Comparison of ENCODE assay signal across 11 mouse cellular contexts in the genomic region with DNA sequence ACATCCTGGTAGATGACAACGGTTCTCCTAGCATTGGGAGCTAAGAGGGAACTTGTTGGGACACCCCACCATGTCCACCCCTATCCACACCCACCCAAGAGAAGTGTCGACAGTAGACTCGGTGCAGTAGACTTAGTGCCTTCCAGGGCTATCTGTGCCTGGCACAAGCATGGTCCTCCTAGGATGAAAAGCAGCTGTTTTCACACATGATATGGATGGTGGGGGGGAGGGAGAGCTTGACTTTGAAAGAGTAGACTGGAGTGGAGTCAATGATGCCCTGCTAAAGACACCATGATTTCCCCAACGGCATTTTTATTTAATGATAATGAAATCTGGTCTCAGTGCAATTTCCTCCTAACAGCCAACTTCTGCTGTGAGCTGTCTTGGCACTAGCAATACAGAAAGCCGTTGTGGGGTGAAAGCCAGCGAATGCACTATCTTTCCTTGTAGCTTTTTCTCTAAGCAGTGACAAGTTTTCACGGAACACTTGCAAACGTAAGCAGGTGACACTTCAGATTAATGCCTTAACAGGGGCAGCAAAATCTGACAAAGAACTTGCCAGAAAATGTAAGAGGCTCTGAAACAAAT.
DNase-seq lines count a peak whose midpoint lies in the region; ATAC-seq and TF ChIP-seq lines count a peak whose summit lies in the region.
"Had no signal": no experiment of that assay in that cellular context is flagged by ENCODE, and none has a peak within 500 bp of the region (broad histone marks: within the 10 kb centered on the region; RNA-seq: fewer than 3 reads in every experiment).

No protein-coding gene starts in this region.

- no peak for DNase-seq in heart, adult 11 months
- DNase-seq in midbrain, embryonic 11.5 days (ENCODE audit: low spot score, missing footprints): no peak
- peak; percentile 68 for DNase-seq in midbrain, postnatal 0 days (ENCODE audit: low spot score)
- no peak for DNase-seq in spleen, adult 18-20 months
- DNase-seq in kidney, adult 9 months: no peak
- DNase-seq: liver, embryonic 13.5 days; thymus, adult 18-20 months had no signal

- 25% methylated on average over 8 of the region's 8 CpGs for WGBS in heart, embryonic 13.5 days
- 79% methylated on average over 8 of the region's 8 CpGs for WGBS in midbrain, embryonic 16.5 days
- WGBS in midbrain, embryonic 11.5 days: 89% methylated on average over 8 of the region's 8 CpGs
- WGBS in heart, embryonic 14.5 days: 26% methylated on average over 8 of the region's 8 CpGs
- 65% methylated on average over 8 of the region's 8 CpGs for WGBS in midbrain, postnatal 0 days

- no peaks in the 10 kb centered on the region for H3K27me3 ChIP-seq in heart, embryonic 13.5 days (replicated peaks)
- no peaks in the 10 kb centered on the region for H3K27me3 ChIP-seq in midbrain, embryonic 16.5 days (ENCODE audit: control insufficient read depth, insufficient read depth, low read depth, low read length)
- no peaks in the 10 kb centered on the region for H3K27me3 ChIP-seq in midbrain, embryonic 11.5 days (ENCODE audit: control insufficient read depth, insufficient read depth, low read length)
- no peaks in the 10 kb centered on the region for H3K27me3 ChIP-seq in heart, embryonic 14.5 days (ENCODE audit: control insufficient read depth, insufficient read depth, low read length)
- H3K27me3 ChIP-seq in midbrain, postnatal 0 days (ENCODE audit: insufficient read depth, low read length): no peaks in the 10 kb centered on the region
- H3K27me3 ChIP-seq: embryonic facial prominence, embryonic 12.5 days; liver, embryonic 13.5 days had no signal

- peaks cover 45% of the 10 kb centered on the region for H3K4me1 ChIP-seq in heart, embryonic 13.5 days
- H3K4me1 ChIP-seq in midbrain, embryonic 16.5 days (ENCODE audit: control insufficient read depth, insufficient read depth, low read length): peaks cover 7% of the 10 kb centered on the region; the same call in 1 of the 2 replicates
- no peaks in the 10 kb centered on the region for H3K4me1 ChIP-seq in midbrain, embryonic 11.5 days (ENCODE audit: control insufficient read depth, insufficient read depth, low read length)
- peaks cover 17 to 22% of the 10 kb centered on the region in 2 experiments for H3K4me1 ChIP-seq in heart, embryonic 14.5 days (ENCODE audit: control insufficient read depth in 2 of 2, insufficient read depth in 2 of 2, low read length in 2 of 2)
- H3K4me1 ChIP-seq in midbrain, postnatal 0 days (ENCODE audit: insufficient read depth, low read length): 0 out of 2 replicates have a peak, but pooled peaks cover 3% of the 10 kb centered on the region

- no peak overlapping the region for H3K9ac ChIP-seq in heart, embryonic 13.5 days
- no peak overlapping the region for H3K9ac ChIP-seq in midbrain, embryonic 16.5 days (ENCODE audit: low read depth, low read length)
- no peak overlapping the region for H3K9ac ChIP-seq in midbrain, embryonic 11.5 days (ENCODE audit: low read length)
- no peak overlapping the region for H3K9ac ChIP-seq in heart, embryonic 14.5 days (ENCODE audit: low read length)
- H3K9ac ChIP-seq in midbrain, postnatal 0 days (replicated peaks; ENCODE audit: low read length, poor library complexity, severe bottlenecking): no peak overlapping the region
- H3K9ac ChIP-seq: embryonic facial prominence, embryonic 12.5 days; liver, embryonic 13.5 days had no signal

- peak overlapping the region; percentile 19 for H3K4me2 ChIP-seq in heart, embryonic 13.5 days
- no peak overlapping the region for H3K4me2 ChIP-seq in midbrain, embryonic 16.5 days (ENCODE audit: low read length)
- no peak overlapping the region for H3K4me2 ChIP-seq in midbrain, embryonic 11.5 days
- no peak overlapping the region for H3K4me2 ChIP-seq in heart, embryonic 14.5 days (ENCODE audit: low read length)
- no peak overlapping the region for H3K4me2 ChIP-seq in midbrain, postnatal 0 days (ENCODE audit: low read depth, low read length, poor library complexity, severe bottlenecking)
- H3K4me2 ChIP-seq: embryonic facial prominence, embryonic 12.5 days; liver, embryonic 13.5 days had no signal

- H3K27ac ChIP-seq in heart, embryonic 13.5 days (replicated peaks): 0 out of 2 replicates have a peak overlapping the region, but pooled peaks have one; percentile 28
- 0 out of 2 replicates have a peak overlapping the region, but pooled peaks have one; percentile 38 for H3K27ac ChIP-seq in midbrain, embryonic 16.5 days (ENCODE audit: low read length)
- no peak overlapping the region for H3K27ac ChIP-seq in midbrain, embryonic 11.5 days (ENCODE audit: low read depth, low read length)
- H3K27ac ChIP-seq in heart, embryonic 14.5 days (replicated peaks in 1 of 2; ENCODE audit: control insufficient read depth in 1 of 2, insufficient read depth in 1 of 2, low read depth in 2 of 2, low read length in 2 of 2): 0 out of 4 replicates have a peak overlapping the region, but pooled peaks of 1 of the 2 experiments have one; percentile 1
- no peak overlapping the region for H3K27ac ChIP-seq in midbrain, postnatal 0 days (ENCODE audit: low read depth, low read length)
- H3K27ac ChIP-seq: embryonic facial prominence, embryonic 12.5 days; liver, embryonic 13.5 days had no signal

- no peak overlapping the region for H3K4me3 ChIP-seq in heart, embryonic 13.5 days
- no peak overlapping the region for H3K4me3 ChIP-seq in midbrain, embryonic 16.5 days (ENCODE audit: low read depth, low read length)
- no peak overlapping the region for H3K4me3 ChIP-seq in midbrain, embryonic 11.5 days (ENCODE audit: low read depth, low read length)
- H3K4me3 ChIP-seq in heart, embryonic 14.5 days (ENCODE audit: control insufficient read depth in 1 of 2, insufficient read depth in 1 of 2, low read depth in 1 of 2, low read length in 2 of 2): no peak overlapping the region
- H3K4me3 ChIP-seq in midbrain, postnatal 0 days (ENCODE audit: low read depth, low read length): no peak overlapping the region
- H3K4me3 ChIP-seq: embryonic facial prominence, embryonic 12.5 days; liver, embryonic 13.5 days had no signal

- no peaks in the 10 kb centered on the region for H3K36me3 ChIP-seq in heart, embryonic 13.5 days
- H3K36me3 ChIP-seq in midbrain, embryonic 16.5 days (ENCODE audit: control insufficient read depth, insufficient read depth, low read length): no peaks in the 10 kb centered on the region
- no peaks in the 10 kb centered on the region for H3K36me3 ChIP-seq in midbrain, embryonic 11.5 days (ENCODE audit: control insufficient read depth, insufficient read depth, low read length)
- no peaks in the 10 kb centered on the region for H3K36me3 ChIP-seq in heart, embryonic 14.5 days (ENCODE audit: control insufficient read depth, insufficient read depth, low read length)
- H3K36me3 ChIP-seq in midbrain, postnatal 0 days (ENCODE audit: insufficient read depth, low read length): no peaks in the 10 kb centered on the region
- H3K36me3 ChIP-seq: embryonic facial prominence, embryonic 12.5 days; liver, embryonic 13.5 days had no signal

- H3K9me3 ChIP-seq in heart, embryonic 13.5 days: no peaks in the 10 kb centered on the region
- no peaks in the 10 kb centered on the region for H3K9me3 ChIP-seq in midbrain, embryonic 16.5 days (replicated peaks; ENCODE audit: control insufficient read depth, low read length, poor library complexity, severe bottlenecking)
- no peaks in the 10 kb centered on the region for H3K9me3 ChIP-seq in midbrain, embryonic 11.5 days (ENCODE audit: control insufficient read depth, low read length)
- no peaks in the 10 kb centered on the region for H3K9me3 ChIP-seq in heart, embryonic 14.5 days (ENCODE audit: control insufficient read depth, low read length)
- no peaks in the 10 kb centered on the region for H3K9me3 ChIP-seq in midbrain, postnatal 0 days (ENCODE audit: low read length)
- H3K9me3 ChIP-seq: embryonic facial prominence, embryonic 12.5 days; liver, embryonic 13.5 days had no signal

- ATAC-seq in heart, embryonic 13.5 days (ENCODE audit: extremely low read depth, insufficient number of reproducible peaks, low FRiP score, low TSS enrichment): no peak
- ATAC-seq in midbrain, embryonic 16.5 days: 0 out of 2 replicates have a peak, but pooled peaks have one; percentile 28
- ATAC-seq in midbrain, embryonic 11.5 days (ENCODE audit: low FRiP score): no peak
- peak; percentile 39; the same call in 1 of the 2 replicates for ATAC-seq in heart, embryonic 14.5 days (ENCODE audit: insufficient number of reproducible peaks, insufficient read depth, low FRiP score, low read depth)
- no peak for ATAC-seq in midbrain, postnatal 0 days (ENCODE audit: low FRiP score)

- TF ChIP-seq CTCF in midbrain, postnatal 0 days (IDR thresholded peaks at IDR 0.05): no peak

Comparison
In these comparisons a context has a peak if more than half of its experiments do, and no peak if none do; other contexts are left out.
1. ATAC-seq: peak in midbrain, embryonic 16.5 days (single experiment) and heart, embryonic 14.5 days (single experiment); none in heart, embryonic 13.5 days (single experiment), midbrain, embryonic 11.5 days (single experiment) and midbrain, postnatal 0 days (single experiment).
2. H3K27ac ChIP-seq: peak in heart, embryonic 13.5 days (single experiment) and midbrain, embryonic 16.5 days (single experiment); none in midbrain, embryonic 11.5 days (single experiment) and midbrain, postnatal 0 days (single experiment).